Mouse (Mus musculus) liver (tissue): Measurements from ENCODE around the gene Rnf126.

Experiments used
- DNase-seq: peaks from one replicate; pipeline ENCODE4 v3.0.0-alpha.2; 2020; ENCODE audit warnings: mixed read lengths

Rnf126 gene

DNA sequence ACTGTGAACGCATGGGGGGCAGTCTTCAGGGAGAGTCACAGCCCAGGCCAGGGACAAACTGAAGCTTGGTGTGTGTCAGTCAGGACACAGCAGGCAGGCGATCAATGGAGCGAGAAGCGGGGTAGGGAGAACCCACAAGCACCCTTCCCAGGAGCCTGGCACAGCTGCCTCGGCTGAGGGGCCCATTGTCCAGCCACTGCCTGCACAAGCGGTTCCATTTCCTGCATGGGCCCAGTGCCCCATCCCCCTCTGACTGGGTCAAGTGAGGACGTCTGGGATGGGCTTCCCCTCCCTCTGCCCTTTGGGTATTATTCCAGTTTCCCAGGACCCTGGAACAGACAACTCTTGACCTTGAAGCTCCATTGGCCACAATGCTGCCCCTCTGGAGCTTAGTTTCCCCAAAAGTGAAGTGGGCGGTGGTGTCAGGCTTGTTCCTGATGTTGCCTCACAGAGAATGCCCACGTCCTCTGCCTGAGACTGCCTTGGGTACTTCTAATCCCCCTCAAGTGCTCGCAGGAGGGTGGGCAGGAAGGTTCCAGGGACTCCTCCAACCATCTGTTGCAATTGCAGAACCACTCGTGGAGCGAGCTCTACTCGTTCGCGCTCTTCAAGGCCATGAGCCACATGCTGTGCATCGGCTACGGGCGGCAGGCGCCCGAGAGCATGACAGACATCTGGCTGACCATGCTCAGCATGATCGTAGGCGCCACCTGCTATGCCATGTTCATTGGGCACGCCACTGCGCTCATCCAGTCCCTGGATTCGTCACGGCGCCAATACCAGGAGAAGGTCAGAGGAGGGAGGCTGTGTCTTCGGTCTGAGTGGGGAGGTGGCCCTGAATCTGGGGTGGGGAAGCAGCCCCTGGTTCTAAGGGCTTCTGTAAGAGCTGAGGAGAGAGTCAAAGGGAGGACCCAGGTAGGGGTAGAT is 38.2 kb downstream of the Rnf126 start:
- DNase-seq: no peak

DNA sequence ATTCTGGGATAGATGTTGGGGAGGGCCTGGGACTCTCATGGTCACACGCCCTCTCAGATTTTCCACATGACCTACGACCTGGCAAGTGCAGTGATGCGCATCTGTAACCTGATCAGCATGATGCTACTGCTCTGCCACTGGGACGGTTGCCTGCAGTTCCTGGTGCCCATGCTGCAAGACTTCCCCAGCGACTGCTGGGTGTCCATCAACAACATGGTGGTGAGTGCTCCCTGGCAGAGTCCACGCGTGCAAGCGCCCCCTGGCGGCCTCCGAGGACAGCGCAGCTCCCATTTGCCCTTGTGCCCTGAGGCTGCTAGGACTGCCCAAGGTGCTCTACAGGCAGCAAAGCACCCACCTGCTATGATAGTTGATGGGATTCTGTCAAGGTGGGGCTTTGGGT is 40.7 kb downstream of the Rnf126 start:
- peak; percentile 83 for DNase-seq

DNA sequence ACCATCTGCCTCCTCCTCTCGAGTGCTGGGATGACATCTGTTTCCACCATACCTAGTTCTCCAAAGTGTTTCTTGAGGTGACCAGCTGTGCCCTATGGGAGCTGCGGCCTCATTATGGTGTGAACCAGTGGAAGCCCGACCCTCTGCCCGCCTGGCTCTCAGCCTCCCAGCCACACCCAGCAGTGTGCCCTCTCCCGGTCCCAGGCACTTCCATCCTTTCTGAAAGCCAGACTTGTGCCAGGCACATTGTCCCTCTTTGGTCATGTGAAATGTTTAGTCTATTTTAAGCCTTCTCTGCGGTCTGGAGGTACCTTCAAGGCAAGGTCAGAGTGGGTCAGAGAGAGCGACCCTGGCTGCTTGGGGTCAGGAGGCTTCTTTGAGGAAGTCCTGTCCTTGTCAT is 43.1 kb downstream of the Rnf126 start:
- DNase-seq: no peak

DNA sequence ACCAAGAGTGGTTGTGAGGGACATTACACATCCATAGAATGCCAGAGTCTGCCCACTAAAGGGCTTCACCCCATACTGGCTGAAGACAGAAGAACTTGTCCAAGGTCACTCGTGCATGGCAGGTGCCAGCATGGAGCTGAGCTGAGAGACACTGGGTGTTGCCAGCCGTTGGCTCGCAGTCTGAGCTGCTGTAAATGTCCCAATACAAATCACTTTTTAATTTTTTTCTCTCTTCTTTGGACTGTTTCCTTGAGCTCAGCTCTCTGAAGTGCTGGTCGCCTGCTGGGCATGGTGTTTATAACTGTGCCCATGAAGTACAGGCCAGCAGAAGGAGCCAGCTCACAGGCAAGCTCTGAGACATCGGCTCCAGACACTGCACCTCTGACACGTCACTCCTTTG is 43.7 kb downstream of the Rnf126 start:
- DNase-seq: no peak

DNA sequence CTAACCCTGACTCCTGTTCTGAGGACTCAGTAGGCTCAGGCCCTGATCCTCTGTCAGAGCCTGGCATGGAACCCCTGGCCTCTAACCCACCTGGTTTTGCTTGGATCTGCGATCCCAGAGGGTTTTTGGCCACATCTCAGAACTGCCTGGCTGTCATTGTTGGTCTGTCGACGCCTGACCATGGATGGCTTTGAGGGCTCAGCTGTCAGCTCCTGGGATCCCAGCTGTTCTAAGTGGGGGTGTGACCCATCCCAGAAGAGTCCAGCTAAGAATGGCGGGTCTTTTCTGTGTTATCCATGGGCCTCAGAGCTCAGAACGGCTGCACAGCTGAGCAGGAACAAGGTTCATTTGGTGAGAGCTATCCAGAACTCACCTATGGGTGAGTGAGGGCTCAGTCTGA is 45.7 kb downstream of the Rnf126 start:
- DNase-seq: no peak

DNA sequence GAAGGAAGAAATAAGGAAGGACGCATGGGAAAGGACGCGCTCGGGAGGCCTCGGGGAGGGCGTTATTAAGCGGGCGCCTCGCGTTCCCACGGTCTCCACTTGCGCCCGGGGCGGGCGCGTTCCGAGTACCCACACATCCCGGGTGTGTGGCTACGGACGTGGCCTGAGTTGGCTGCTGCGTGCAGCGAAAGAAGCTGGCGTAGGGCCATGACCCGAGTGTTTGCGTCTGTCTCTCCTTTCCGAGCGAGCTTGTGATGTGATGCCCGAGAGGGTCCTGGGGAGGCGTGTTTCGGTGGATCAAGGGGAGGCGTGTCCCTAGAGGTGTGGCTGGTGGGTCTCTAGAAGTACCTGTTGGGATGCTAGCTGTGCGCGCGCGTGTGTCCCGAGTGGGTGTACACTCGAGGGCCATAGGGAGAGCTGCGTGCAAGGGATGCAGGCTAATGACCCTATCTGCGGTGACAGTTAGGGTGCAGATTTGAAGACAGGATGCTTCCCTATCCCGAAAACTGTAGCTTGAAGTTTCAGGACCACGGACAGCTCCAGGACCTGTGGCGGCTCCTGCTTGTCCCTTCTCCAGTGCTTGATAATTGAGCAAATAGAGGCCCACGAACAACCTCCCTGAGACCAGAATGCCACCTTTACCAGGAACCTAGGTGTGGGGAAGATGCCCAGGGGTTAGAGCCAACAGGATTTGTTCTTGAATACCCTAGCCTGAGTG is 49.0 kb downstream of the Rnf126 start:
- DNase-seq: peak; percentile 80

DNA sequence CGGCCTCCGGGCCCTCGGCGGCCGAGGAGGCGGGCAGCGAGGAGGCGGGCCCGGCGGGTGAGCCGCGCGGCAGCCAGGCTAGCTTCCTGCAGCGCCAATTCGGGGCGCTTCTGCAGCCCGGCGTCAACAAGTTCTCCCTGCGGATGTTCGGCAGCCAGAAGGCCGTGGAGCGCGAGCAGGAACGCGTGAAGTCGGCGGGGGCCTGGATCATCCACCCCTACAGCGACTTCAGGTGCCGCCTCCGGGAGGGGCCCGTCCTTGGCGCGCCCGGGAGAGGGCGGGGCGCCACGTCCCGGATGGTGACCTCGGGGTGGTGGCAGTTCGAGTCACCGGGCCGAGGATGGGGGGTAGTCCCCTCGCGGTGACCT is 49.8 kb downstream of the Rnf126 start:
- DNase-seq: no peak

DNA sequence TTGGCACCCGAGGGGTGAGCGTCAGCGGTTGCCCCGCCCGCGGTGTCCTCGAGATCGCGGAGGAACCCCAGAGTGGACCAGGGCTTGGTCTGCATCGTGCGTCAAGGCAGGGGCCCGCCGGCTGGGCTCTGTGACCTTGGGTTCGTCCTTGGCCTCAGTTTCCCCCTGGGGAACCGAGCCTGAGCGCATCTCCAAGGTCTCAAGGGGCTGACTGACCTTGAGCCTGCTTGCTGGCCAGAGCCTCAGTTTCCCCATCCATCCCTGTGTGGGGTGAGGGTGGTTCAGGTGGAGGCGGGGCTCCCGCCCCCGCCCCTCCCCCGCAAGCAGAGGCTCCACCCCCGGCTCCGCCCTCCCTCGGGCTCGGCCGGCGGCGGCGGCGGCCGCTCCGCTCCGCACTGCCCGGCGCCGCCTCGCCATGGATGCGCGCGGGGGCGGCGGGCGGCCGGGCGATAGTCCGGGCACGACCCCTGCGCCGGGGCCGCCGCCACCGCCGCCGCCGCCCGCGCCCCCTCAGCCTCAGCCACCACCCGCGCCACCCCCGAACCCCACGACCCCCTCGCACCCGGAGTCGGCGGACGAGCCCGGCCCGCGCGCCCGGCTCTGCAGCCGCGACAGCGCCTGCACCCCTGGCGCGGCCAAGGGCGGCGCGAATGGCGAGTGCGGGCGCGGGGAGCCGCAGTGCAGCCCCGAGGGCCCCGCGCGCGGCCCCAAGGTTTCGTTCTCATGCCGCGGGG is 50.3 kb downstream of the Rnf126 start, which contains the start of gene Hcn2:
Gene Hcn2 (plus strand): TSS at position 381 of the 734 bp plus-strand sequence.
- DNase-seq: no peak

DNA sequence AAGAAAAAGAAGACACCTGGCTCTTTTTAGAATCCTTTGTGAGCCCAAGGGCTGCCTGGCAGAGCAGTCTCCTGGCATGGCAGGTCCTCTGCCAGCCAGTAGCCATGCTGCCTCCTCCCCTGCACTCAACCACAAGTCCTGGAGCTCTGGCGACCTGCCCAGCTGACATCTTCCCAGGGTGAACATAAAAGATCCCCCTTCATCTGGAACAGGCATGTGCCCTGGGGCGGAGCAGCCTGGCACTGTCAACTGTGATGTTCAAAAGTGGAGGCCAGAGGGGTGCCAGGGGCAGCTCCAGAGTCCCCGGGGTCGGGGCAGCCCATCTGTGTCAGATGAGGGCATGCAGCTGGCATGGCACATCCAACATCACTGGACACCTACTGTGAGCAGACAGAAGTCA is 51.8 kb downstream of the Rnf126 start:
- no peak for DNase-seq

DNA sequence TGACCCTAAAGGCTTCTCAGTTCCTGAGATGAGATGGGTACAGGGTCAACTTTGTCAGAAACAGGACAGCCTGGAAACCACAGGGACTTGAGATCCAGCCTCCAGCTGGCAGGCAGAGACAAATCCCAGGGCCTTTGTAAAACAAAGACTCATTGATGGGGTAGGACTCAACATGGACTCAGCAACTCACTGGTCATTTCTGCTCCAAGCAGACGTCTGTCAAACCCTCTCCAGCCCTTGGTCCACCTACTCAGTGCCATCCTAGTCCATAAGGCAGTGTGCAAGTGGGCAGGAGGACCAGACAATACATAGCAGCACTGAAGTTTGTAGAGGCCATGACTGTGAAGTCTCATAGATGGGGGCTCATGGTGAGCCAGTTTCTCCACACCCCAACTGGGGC is 53.6 kb downstream of the Rnf126 start:
- no peak for DNase-seq

DNA sequence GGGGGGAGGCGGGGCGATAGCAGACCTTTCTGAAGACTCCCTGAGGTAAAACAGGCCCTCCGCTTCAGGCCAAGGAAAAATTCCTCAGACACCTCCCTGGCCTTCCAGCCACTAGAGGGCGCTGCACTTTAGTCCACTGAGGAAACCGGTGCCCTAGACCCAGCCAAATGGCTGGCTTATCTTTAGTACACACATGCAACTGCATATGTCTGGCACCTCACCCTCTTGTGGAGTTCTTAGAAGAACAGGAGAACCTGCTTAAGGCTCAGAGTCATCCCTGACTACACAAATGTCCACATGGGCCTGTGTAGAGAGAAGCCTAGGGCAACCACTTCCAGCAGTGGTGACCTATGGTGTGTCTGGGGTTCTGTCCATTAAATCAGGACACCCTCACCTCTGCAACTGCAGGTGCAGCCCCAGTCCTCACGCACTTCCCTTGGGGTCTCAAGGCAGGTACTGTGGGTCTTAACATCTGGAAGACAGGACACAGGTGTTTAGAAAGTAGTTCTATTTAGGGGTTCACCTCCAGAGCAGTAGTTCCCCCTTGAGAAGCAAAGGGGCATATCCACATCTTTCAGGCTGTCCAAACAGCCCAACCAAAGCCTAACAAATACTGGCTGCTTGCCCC is 54.1 kb downstream of the Rnf126 start:
- peak; percentile 95 for DNase-seq

DNA sequence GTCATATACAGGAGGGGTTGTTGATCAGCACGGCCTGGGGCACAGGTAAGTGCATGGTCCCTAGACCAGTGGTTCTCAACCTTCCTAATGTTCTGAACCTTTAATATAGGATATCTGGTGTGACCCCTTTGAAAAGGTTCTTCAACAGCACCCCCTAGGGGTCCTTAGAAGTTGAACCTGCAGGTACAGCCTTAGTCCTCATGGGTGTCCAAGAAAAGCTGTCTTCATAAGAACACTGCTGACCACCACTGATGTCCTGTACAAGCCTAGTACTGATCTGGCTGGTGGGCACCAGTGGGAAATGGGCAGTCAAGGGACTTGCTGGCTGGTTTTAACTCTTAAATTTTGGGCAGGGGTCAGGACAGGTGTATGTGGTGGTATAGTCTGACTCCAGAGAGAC is 54.7 kb downstream of the Rnf126 start:
- no peak for DNase-seq

DNA sequence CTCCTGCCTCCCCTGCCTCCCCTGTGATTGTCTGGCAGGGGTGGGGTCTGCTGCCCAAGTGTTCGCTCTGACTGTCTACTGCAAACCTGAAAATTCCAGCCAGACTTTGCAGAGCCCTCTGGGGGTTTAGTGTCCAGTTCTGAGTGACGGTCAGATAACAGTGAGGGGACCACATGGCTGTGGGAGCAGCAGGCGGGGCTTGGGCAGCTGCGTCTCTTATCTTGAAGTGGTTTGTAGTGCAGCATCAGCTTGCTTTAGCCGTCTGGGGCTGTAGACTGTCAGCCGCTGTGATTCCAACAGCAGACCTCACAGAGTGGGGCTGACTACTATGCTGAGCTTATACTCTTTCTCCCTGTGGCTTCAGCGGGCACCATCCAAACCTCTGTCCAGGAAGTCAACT is 57.4 kb downstream of the Rnf126 start:
- DNase-seq: no peak

DNA sequence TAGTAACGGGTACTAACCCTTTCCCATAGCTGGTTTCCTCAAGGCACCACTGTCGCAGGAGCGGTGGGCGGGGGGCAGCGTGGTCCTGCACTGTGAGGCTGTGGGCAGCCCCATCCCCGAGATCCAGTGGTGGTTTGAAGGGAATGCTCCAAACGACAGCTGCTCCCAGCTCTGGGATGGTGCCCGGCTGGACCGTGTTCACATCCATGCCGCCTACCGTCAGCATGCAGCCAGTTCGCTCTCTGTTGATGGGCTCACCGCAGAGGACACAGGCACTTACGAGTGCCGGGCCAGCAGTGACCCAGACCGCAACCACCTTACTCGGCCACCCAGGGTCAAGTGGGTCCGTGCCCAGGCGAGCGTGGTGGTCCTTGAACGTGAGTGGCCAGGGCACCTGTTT is 58.1 kb downstream of the Rnf126 start:
- no peak for DNase-seq
